Mouse (Mus musculus) liver, embryonic 14.5 days (tissue): ENCODE results near the gene Cmklr1.

Experiments
- CTCF ChIP-seq: IDR thresholded peaks from 2 replicates; pipeline ENCODE4 v1.5.1; 2016; ENCODE audit warnings: antibody characterized with exemption, low read depth, control low read depth
- EP300 ChIP-seq: IDR thresholded peaks from 2 replicates; pipeline ENCODE4 v1.6.1; 2016; ENCODE audit warnings: antibody characterized with exemption, low read depth

- TF ChIP-seq CTCF (no peak), EP300 (no peak)
These were observed 4.6 kb upstream of the Cmklr1 start for GRCm38 (mm10) chr5:113654821-113655220.
